Mouse (Mus musculus) liver, embryonic 15.5 days (tissue): ENCODE measurements at regions not wholly inside any gene's neighbourhood (a gene's known extent, or its start where the extent isn't known, plus 50 kb on each side); places are given as distances from the start of the nearest gene placed in this dataset.

Experiments
- ATAC-seq: fragments of 200-750 bp; cut with Nextera tagmentation; 2 replicates; pipeline ENCODE4 v1.8.0; 2017; ENCODE audit warnings: moderate number of reproducible peaks, mild to moderate bottlenecking, moderate library complexity; ENCODE audit not compliant: insufficient read depth
- H3K27ac ChIP-seq: fragments of 300-500 bp; sonication (generic); replicated peaks from 2 replicates; pipeline ENCODE4 v1.5.1; 2015; ENCODE audit warnings: mild to moderate bottlenecking, inconsistent platforms
- H3K27me3 ChIP-seq: fragments of 300-500 bp; sonication (generic); 2 replicates; pipeline ENCODE4 v1.6.1; 2015; ENCODE audit warnings: mild to moderate bottlenecking, inconsistent platforms
- H3K36me3 ChIP-seq: fragments of 300-500 bp; sonication (generic); replicated peaks from 2 replicates; pipeline ENCODE4 v1.6.1; 2015; ENCODE audit warnings: moderate library complexity, mild to moderate bottlenecking, inconsistent platforms
- H3K4me1 ChIP-seq: fragments of 300-500 bp; sonication (generic); replicated peaks from 2 replicates; pipeline ENCODE4 v1.6.1; 2015; ENCODE audit warnings: inconsistent platforms
- H3K4me2 ChIP-seq: fragments of 300-500 bp; sonication (generic); 2 replicates; pipeline ENCODE4 v1.6.1; 2015; ENCODE audit warnings: moderate library complexity, mild to moderate bottlenecking, inconsistent platforms
- H3K4me3 ChIP-seq: fragments of 300-500 bp; sonication (generic); replicated peaks from 2 replicates; pipeline ENCODE4 v1.5.1; 2015; ENCODE audit warnings: mild to moderate bottlenecking, inconsistent platforms
- H3K9ac ChIP-seq: fragments of 300-500 bp; sonication (generic); 2 replicates; pipeline ENCODE4 v1.6.1; 2015; ENCODE audit warnings: moderate library complexity, mild to moderate bottlenecking, inconsistent platforms
- H3K9me3 ChIP-seq: fragments of 300-500 bp; sonication (generic); replicated peaks from 2 replicates; pipeline ENCODE4 v1.6.1; 2016; ENCODE audit warnings: inconsistent platforms
- whole genome bisulfite sequencing: fragments of 180-500 bp; shearing (Covaris S2); methylation state at CpG from one replicate; pipeline ENCODE4 v1.1.7; 2015; ENCODE audit warnings: mixed read lengths; ENCODE audit not compliant: insufficient replicate concordance; 5-methylcytosine and 5-hydroxymethylcytosine counted together

GRCm38 (mm10) chr12:112378482-112379243 is 110.6 kb upstream of the A530016L24Rik start:
- H3K4me3 ChIP-seq = no peak overlapping the region
- H3K9ac ChIP-seq = no peak overlapping the region
- H3K4me1 ChIP-seq = no peaks in the 10 kb centered on the region
- WGBS = 68% methylated on average over 13 of the region's 13 CpGs
- no peak overlapping the region for H3K27ac ChIP-seq
- H3K27me3 ChIP-seq = no peaks in the 10 kb centered on the region
- no peak for ATAC-seq
- no peak overlapping the region for H3K4me2 ChIP-seq
- no peaks in the 10 kb centered on the region for H3K9me3 ChIP-seq
- H3K36me3 ChIP-seq = no peaks in the 10 kb centered on the region

GRCm38 (mm10) chr12:112387836-112388235 is 101.4 kb upstream of the A530016L24Rik start:
- no peak overlapping the region for H3K4me2 ChIP-seq
- no peak for ATAC-seq
- H3K9ac ChIP-seq = no peak overlapping the region
- H3K27me3 ChIP-seq = no peaks in the 10 kb centered on the region
- WGBS = 49% methylated on average over 9 of the region's 9 CpGs
- H3K4me3 ChIP-seq = no peak overlapping the region
- H3K27ac ChIP-seq = no peak overlapping the region
- H3K4me1 ChIP-seq = no peaks in the 10 kb centered on the region
- H3K9me3 ChIP-seq = no peaks in the 10 kb centered on the region
- H3K36me3 ChIP-seq = no peaks in the 10 kb centered on the region

- Histone ChIP-seq H3K9ac (no peak overlapping the region), H3K9me3 (no peaks in the 10 kb centered on the region), H3K4me3 (no peak overlapping the region), H3K27me3 (no peaks in the 10 kb centered on the region), H3K4me1 (no peaks in the 10 kb centered on the region), H3K27ac (no peak overlapping the region), H3K36me3 (no peaks in the 10 kb centered on the region), H3K4me2 (no peak overlapping the region)
- no peak for ATAC-seq
- 65% methylated on average over 13 of the region's 13 CpGs for WGBS
These were observed 93.3 kb upstream of the A530016L24Rik start for GRCm38 (mm10) chr12:112395909-112396308.

- no peaks in the 10 kb centered on the region for H3K9me3 ChIP-seq
- no peak for ATAC-seq
- H3K4me1 ChIP-seq = no peaks in the 10 kb centered on the region
- H3K4me3 ChIP-seq = no peak overlapping the region
- H3K9ac ChIP-seq = no peak overlapping the region
- no peaks in the 10 kb centered on the region for H3K36me3 ChIP-seq
- H3K27ac ChIP-seq = no peak overlapping the region
- no peaks in the 10 kb centered on the region for H3K27me3 ChIP-seq
- H3K4me2 ChIP-seq = no peak overlapping the region
- 68% methylated on average over 11 of the region's 11 CpGs for WGBS
These were observed 85.5 kb upstream of the A530016L24Rik start for GRCm38 (mm10) chr12:112403688-112404240.

GRCm38 (mm10) chr12:112404338-112404737 is 84.9 kb upstream of the A530016L24Rik start:
- no peak for ATAC-seq
- no peaks in the 10 kb centered on the region for H3K27me3 ChIP-seq
- H3K4me3 ChIP-seq = no peak overlapping the region
- no peaks in the 10 kb centered on the region for H3K9me3 ChIP-seq
- no peak overlapping the region for H3K27ac ChIP-seq
- H3K9ac ChIP-seq = no peak overlapping the region
- H3K4me2 ChIP-seq = no peak overlapping the region
- WGBS = 67% methylated on average over 12 of the region's 12 CpGs
- H3K36me3 ChIP-seq = no peaks in the 10 kb centered on the region
- H3K4me1 ChIP-seq = no peaks in the 10 kb centered on the region

GRCm38 (mm10) chr12:112405781-112406213 is 83.5 kb upstream of the A530016L24Rik start:
- ATAC-seq = no peak
- Histone ChIP-seq H3K4me3 (no peak overlapping the region), H3K4me1 (no peaks in the 10 kb centered on the region), H3K9me3 (no peaks in the 10 kb centered on the region), H3K36me3 (no peaks in the 10 kb centered on the region), H3K4me2 (no peak overlapping the region), H3K27me3 (no peaks in the 10 kb centered on the region), H3K9ac (no peak overlapping the region), H3K27ac (no peak overlapping the region)
- WGBS = 69% methylated on average over 12 of the region's 12 CpGs

- ATAC-seq = no peak
- Histone ChIP-seq H3K4me3 (no peak overlapping the region), H3K27ac (no peak overlapping the region), H3K9ac (no peak overlapping the region), H3K9me3 (no peaks in the 10 kb centered on the region), H3K27me3 (no peaks in the 10 kb centered on the region), H3K4me2 (no peak overlapping the region), H3K36me3 (no peaks in the 10 kb centered on the region), H3K4me1 (no peaks in the 10 kb centered on the region)
- whole genome bisulfite sequencing = 28% methylated on average over 13 of the region's 13 CpGs
These were observed 77.5 kb upstream of the A530016L24Rik start for GRCm38 (mm10) chr12:112411612-112412350.

DNA sequence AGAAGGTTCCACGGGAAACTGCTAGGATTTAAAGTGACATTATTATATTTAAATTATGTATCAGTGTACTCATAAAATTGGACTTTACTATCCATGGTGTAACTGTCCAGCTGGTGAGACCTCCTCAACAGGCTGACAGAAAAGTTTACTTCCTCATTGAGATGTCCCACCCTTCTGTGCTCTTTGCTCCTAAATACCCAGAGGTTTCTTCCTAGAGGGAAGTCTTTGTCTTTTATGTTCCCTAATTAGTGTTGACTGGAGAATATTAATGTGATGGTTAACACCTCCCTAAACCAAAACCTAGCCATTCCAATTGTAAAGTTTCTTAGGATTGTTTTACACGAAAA is 76.9 kb upstream of the A530016L24Rik start:
- Histone ChIP-seq H3K27ac (no peak overlapping the region), H3K9ac (no peak overlapping the region), H3K27me3 (no peaks in the 10 kb centered on the region), H3K36me3 (no peaks in the 10 kb centered on the region), H3K4me2 (no peak overlapping the region), H3K4me3 (no peak overlapping the region), H3K4me1 (no peaks in the 10 kb centered on the region), H3K9me3 (no peaks in the 10 kb centered on the region)
- no peak for ATAC-seq
- WGBS = 38% methylated on average over 2 of the region's 2 CpGs

DNA sequence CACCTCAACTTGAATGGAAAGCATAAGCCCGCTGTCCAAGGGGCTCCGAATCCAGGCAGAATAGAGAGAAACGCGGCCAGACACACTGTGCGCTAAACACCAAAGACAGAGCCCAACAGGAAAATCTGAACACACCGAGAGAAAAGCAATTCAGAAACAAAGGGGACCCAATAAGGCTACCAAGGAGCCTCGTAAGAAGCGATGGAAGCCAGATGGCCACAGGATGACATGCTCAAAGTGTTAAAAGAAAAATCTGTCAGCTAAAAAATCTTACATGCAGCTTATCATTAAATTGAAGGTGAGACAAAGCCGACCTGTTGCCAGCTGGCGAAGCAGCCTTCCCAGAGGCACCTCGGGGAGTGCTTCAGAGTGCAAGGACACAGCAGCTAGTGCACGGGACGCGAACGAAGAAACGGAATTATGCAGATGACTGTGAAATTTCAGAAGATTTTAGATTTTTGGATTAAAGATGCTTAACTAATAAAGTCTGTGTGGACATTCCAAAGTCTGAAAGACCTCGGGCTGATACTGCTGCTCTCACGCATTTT is 73.2 kb upstream of the A530016L24Rik start:
- H3K4me3 ChIP-seq = no peak overlapping the region
- no peak overlapping the region for H3K4me2 ChIP-seq
- H3K9ac ChIP-seq = no peak overlapping the region
- WGBS = 71% methylated on average over 18 of the region's 18 CpGs
- H3K36me3 ChIP-seq = no peaks in the 10 kb centered on the region
- H3K27ac ChIP-seq = no peak overlapping the region
- no peaks in the 10 kb centered on the region for H3K9me3 ChIP-seq
- H3K27me3 ChIP-seq = no peaks in the 10 kb centered on the region
- H3K4me1 ChIP-seq = no peaks in the 10 kb centered on the region
- no peak for ATAC-seq

DNA sequence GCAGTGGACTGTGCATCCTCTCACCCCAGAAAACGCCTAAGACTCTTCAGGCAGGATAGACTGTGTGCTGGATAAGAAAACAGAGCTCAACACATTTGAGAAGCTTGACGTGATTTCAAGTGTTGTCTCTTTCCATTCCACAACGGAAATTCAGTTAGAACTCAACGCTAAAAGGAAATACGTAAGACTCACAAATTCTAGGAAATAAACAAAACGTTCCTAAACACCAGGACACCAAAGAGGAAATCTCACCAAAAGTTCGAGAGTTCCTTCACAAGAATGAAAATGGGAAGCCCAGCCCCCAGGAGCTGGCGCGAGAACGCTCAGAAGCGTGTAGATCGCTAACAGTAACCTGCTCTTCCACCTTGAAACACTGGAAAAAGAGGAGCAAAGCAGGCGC is 72.7 kb upstream of the A530016L24Rik start:
- WGBS = 58% methylated on average over 13 of the region's 13 CpGs
- H3K36me3 ChIP-seq = no peaks in the 10 kb centered on the region
- no peak for ATAC-seq
- no peak overlapping the region for H3K9ac ChIP-seq
- H3K4me1 ChIP-seq = no peaks in the 10 kb centered on the region
- H3K27ac ChIP-seq = no peak overlapping the region
- H3K9me3 ChIP-seq = no peaks in the 10 kb centered on the region
- H3K27me3 ChIP-seq = no peaks in the 10 kb centered on the region
- H3K4me2 ChIP-seq = no peak overlapping the region
- no peak overlapping the region for H3K4me3 ChIP-seq

DNA sequence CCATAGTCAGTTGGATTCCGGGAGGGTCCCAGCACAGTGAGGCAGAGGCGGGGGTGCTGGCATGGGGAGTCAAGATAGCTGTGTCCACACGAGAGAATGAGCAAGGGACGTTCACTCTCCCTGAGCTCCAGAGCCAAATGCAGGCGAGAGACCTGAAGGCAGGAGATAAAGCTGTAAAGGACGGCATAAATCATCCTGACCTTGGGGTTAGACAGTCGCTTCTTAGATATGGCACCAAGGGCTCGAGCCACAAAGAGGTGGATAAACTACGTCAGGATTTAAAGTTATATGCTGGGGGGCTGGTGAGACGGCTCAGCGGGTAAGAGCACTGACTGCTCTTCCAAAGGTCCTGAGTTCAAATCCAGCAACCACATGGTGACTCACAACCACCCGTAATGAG is 70.6 kb upstream of the A530016L24Rik start:
- no peak overlapping the region for H3K4me2 ChIP-seq
- H3K27ac ChIP-seq = no peak overlapping the region
- H3K9me3 ChIP-seq = no peaks in the 10 kb centered on the region
- H3K4me3 ChIP-seq = no peak overlapping the region
- no peak overlapping the region for H3K9ac ChIP-seq
- 39% methylated on average over 12 of the region's 12 CpGs for WGBS
- H3K27me3 ChIP-seq = no peaks in the 10 kb centered on the region
- no peak for ATAC-seq
- H3K4me1 ChIP-seq = no peaks in the 10 kb centered on the region
- H3K36me3 ChIP-seq = no peaks in the 10 kb centered on the region
